Mouse (Mus musculus) ES-Bruce4 (cell line): ENCODE results near the gene Lrrn2.

Source experiments
- CTCF ChIP-seq: IDR thresholded peaks from one replicate; pipeline ENCODE4 v1.8.1; 2011; ENCODE audit warnings: low read depth, low read length
- POLR2A ChIP-seq: IDR thresholded peaks from one replicate; pipeline ENCODE4 v1.8.1; 2011; ENCODE audit warnings: low read length; ENCODE audit not compliant: insufficient read depth

DNA sequence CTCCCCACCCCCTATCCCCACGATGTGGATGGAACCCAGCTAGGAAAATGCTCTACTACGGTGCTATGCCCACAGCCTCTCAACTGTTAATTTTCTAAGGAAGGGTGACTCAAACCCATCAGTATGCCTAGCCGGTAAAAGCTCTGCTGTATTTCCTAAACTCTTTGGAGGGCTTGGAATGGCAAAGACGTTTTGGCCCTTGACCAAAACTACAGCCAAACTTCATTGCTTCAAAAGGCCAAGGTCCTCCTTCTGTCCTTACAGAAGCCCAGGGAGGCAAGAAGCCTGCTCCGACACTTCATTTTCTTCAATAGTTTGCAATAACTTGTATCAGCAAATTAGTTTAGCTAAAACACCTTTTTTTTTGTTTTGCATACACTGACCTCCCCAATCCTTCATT, 42.4 kb upstream of the Lrrn2 start:
- no peak for TF ChIP-seq CTCF
- TF ChIP-seq POLR2A, result no peak
